Mouse (Mus musculus) heart, adult 18-20 months (tissue): ENCODE data around the gene Prdx2. TPM values are rescaled to one million over a fixed set of nuclear protein-coding genes. Genes with fewer than 3 reads are reported as not detected.

Source experiments
- DNase-seq, 2 experiments: peaks; one replicate each; pipeline ENCODE4 v3.0.0; 2021 to 2022; ENCODE audit warnings: mixed read lengths in 1 of 2
- total RNA-seq, 2 experiments: library from RNA; stranded (reverse); gene quantifications; 2 replicates each; pipeline ENCODE4 v1.2.3; 2021

The Prdx2 gene
- total RNA-seq, 2 experiments from 2014 or later: 648 to 740 TPM

DNA sequence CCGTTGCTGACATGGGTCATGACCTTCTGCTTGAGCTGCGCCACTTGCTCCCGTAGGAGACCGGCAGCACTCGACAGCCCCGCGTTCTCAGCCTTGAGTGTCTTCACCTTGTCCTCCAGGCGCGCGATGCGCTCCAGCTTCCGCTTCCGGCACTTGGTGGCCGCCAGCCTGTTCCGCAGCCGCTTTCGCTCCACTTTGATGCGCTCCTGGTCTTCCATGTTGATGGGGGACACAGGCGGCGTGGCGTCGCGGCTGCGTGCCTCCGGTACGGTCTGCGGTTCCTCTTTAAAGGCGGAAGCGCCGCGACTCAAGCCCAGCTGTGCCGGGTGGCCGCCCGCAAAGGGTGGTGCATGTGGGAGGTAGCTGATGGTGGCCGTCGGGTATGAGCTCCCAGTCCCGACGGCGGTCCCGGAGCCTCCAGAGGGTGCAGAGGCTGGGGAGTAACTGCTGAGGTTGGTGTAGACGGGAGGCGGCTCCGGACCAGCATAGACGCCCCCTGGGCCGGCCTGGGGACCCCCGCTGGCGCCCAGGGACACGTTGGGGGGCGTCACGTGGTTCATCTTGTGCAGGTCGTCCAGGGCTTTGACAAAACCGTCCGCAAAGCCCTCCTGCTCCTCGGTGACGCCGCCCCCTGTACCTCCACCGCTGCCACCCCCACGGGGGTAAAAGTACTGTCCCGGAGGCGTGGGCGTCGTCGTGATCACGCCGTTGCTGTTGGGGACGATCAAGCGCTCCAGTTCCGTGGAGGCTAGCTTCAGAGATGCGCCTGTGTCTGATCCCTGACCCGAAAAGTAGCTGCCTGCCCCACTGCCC lies 8.3 kb downstream of the Prdx2 start:
- peak; percentile 83 to 86 for DNase-seq

DNA sequence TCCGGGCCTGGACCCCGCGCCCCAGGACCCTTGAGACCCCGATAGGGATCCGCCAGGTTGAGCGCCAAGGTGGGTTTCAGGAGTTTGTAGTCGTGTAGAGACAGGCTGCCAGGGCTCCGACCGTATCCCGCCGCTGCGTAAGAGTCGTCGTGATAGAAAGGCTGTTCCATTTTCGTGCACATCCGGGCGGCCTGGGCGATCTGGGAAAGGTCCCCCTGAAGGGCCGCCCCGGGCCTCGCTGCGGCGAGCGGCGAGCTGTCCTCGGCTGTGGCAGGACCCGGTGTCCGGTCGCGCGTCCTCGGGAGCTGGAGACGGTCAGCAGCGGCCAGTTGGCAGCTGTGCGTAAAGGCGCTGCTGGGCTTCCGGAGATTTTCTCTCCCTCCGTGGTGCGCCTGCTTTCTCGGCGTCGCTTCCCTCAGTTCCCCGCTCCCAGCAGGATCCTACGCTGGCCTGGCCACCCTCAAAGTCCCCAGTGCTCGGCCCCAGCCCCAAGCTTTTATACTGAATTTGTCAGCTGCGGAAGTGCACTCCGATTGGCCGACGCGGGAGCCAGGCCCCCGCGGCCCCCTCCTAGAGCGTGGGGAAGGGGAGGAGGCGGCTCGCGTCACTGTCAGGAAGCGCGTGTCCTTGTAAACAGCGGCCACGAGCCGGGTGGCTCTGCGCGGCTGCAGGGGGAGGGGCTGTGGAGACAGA lies 9.0 kb downstream of the Prdx2 start, which contains the start of gene Junb:
Gene Junb, minus strand, starts transcription at position 471 of the 693 bp plus-strand sequence.
- peak; percentile 98 to 99 for DNase-seq

DNA sequence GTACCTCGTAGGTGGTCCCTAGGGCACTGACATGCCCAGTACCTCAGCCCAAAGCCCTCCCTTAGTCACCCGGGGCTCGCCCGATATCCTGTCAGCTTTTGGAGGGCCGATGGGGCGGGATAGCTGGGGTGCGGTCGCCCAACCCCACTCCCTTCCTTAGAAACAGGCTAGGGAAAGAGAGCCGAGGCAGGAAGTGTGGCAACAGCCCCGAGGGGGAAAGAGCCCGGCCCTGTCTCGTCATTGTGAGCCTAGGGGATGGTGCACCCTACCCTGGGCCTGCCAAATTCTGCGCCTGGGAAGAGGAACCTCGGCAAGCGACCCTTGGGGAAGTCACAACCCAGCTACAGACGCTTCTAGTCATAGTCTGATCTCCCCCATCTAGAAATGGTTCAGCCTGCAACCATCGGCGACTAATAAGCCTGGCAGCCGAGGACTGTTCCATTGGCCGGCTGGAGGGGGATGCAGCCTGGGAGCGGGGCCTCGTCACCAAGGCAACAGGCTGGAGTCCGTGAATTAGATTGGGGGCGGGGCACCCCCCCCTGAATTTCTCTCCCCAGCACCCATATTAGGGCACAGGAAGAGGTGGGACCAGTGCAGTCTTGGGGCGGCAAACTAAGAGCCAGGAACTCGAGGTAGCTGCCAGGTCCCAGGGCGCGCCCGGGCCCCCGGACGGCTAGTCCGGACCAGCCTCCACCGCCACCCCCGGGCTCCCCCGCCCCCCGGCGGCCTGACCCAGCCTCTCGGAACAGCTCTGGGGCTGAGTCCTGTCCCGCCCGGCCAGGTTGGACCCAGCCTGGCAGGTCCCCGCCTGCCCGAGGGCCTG lies 10.4 kb downstream of the Prdx2 start:
- peak; percentile 95 to 97 for DNase-seq

DNA sequence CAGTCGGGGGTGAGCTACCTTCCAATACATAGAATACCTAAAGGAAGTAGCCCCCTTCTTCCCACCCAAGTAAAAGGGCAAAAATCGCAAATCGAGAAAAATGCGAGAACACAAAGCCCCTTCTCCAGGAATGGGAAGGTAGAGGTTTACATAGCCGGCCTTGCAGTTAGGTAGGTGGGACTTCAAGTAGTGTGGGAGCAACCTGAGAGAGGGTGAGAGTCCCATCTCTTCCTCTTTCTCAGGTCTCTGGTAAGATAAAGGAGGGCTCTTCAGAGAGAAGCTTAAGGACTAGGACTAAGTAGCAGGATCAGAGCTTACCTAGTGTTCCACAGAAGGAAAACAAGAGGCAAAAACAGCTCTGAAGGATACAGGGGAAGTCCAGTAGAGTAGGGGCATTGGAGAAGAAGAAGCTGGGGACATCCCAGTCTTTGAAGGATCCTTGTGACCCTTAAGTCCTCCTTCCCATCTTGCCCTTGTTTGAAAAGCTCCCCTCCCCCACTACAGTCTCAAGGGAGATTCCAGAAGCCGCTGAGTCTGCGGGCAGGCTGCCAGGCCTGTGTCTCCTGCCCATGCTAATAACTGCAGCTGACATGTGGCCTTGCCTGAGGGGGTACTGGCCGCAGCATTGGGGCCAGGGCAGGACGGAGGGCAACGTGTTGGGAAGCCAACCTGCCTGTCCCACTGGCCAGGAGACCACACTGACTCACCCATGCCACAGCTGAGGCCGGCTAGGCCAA lies 11.4 kb downstream of the Prdx2 start:
- DNase-seq: peak; percentile 87 to 89

DNA sequence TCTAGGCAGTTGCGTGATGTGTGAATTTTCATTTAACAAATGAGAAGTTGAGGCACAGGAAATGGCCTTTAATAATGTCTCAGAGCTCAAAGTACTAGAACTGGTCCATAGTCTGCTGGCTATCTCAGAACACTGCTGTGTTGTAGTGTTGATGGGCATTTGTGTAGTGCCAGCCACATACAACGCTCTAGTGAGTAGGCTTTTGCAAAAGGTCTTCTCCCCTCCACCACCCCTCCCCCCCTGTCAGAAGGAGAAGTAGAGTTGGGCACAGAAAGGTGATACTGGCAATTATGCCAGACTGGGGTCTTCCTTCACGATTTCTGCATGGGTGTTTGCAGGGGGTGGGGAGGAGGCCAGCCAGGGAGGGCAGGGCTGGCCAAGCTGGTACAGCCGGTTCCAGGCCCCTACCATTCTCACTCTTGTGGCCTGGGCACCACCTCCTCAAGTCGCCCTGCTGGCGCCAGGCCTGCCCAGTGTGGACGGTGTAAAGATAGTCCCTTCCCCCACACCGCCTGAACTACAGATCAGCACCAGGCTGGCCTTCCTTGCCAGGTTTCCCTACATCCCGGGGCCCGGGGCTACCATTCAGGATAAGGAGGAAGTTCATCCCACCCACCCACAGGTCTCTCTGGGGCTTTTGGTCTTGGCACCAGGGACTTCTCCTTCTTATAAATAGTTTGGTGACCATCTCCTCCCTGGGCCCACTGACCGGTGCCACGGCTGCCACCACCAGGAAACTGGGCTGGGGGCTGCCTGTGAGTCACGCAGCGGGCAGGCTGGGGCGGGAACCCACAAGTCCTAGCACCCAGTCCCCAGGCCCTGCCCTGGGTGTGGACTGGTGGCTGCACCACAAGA lies 12.5 kb downstream of the Prdx2 start:
- DNase-seq: no peak

DNA sequence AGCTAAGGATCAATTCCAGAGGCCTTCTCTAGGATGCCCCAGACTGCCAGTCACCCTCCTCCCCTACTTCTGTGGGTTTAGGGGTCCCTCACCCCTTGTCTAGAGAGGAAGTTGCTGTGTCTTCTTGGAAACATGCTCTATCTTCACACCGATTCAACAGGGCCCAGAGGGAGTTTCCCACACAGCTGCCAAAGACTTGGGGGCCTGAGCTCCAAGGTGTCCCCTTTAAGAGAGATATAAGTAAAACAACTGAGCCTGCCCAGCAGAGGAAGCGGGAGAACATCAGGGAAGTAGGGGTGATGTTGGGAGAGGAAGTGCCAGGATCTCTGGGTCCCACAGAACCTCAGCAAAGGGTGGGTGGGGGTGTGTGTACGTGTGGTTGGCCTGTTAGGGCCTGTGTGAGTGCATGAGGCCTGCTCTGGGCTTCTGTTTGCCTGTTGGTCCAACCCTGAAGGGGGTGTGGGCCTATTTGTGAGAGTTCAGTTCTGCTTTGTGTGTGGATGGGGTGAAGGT lies 13.2 kb downstream of the Prdx2 start:
- DNase-seq: peak in 1 of 2 experiments; percentile 31

DNA sequence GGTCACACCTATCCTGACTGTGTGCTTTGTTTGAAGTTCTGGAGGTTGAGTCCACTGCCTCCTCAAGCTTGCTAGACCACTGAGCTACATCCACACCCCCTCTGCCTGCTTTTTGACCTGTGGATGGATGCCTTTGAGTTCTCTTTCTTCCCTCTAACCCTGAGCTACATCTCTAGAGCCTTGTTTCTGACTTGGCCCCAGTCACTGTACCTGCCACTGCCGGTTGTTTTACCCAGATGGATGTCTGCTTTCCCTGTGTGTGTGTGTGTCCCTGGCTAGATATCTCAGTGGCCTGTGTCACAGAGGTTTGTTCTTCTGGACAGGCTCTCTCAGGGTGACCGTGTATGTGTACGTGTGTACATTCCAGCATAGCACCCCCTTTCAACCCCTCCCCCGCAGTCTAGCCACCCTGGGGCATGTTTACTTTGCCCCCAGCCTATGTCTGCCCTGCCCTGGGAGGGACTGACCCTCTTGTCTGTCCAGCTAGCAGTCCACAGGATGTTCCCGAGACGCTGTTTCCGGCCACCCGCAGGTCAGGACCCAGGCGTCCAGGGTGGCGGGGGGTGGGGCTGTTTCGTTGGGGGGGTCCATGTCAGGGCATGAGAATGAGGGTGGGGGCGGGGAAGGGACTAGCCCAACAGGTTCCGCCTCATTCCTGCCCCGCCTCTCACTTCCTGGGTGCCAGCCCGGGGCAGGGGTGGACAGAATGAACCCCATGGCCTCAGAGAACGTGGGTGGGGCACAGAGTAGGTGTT lies 15.1 kb downstream of the Prdx2 start:
- DNase-seq: peak in 1 of 2 experiments; percentile 68

DNA sequence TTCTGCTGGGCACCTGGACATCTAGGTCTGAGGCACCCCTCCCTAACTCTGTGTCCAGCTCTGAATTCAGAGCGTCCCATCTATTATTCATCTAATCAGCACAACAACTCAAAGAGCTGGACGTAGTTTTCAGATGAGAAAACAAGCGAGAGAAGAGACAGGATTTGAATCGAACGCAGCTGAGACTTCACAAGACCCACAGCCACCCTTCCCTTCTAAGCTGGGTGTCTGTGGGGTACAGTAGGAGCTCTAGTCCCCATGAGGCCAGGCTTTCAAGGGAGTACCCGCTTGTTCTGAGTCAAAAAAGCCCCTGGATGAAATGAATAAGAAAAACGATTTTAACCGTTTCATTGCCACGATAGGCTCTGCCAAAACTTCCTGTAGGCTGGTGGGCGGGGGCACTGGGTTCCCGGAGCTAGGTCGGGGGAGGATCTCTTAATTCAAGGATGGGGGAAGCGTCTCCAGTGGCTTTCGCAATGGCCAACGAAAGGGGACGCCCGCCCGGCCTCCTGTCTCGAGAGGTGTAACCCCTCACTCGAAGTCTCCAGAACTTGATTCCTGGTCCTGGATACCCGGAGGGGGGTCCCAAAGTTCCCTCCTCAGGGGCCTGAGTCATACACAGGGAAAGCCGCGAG lies 15.8 kb downstream of the Prdx2 start:
- DNase-seq: no peak

DNA sequence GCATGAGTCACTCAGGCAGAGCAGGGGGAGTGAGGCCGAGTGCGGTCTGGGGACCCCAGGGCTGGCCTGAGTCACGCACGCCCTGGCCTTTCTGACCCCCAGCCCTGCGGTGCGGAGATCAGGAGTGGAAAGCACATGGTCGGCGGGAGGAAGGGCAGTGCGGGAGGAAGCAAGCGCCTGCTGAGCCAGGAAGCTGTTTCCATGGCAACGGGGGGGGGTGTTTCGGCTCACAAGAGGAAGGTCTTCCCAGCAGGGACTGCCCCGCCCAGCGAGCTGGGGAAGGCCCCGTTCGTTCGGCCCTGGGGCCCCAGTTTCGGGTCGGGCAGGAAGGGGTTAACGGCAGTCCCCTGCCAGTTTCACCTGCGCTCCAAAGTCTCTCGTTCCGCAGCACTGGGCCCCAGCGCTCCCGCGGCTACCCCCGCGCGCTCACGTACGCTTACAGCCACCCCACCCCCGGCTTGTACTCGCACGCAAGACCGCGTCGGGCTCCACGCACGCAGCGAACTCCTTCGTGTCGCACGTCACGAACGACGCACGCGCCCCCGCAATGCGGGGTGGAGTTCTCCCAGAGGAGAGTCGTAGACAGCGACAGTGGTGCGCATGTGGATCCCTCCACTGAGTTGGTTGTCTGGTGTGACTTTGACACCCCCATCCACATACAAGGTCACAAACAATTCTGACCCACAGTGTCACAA lies 16.4 kb downstream of the Prdx2 start:
- DNase-seq: peak; percentile 91 to 95

DNA sequence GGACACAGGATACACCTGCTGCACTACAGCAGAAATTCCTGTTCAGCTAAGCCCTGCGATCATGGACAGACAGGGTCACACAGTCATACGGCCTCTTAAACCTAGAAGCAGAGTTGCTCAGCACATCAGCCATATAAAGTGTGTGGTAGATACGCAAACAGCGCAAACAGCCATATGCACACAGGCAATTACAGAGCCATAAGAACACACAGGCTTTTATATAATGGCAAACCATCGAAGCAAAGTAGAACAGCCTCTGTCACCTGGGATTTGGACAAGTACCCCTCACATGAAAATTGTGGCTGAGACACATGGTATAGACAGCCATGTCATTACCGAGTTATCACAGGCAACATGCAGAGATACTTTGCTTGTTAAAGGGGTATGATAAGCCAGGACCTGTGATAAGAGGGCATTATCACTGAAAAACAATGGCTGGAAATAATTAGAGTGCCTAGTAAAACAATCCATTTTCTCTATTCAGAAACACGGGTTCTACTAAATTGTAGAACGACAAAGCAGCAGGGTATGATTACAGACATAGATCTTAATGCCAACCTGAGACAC lies 17.1 kb downstream of the Prdx2 start:
- DNase-seq: no peak

DNA sequence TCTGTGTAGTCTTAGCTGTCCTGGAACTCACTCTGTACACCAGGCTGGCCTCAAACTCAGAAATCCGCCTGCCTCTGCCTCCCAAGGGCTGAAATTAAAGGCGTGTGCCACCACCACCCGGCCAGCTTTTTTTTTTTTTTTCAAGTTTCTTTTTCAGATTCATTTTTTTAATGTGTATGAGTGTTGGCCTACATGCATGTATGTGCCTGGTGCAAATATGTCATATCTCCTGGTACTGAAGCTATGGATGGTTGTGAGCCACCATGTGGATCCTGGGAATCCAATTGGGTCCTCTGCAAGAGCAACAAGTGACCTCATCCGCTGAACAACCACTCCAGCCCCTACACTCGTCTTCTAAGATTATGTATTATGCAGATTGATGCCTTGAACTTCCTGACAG lies 18.0 kb downstream of the Prdx2 start:
- no peak for DNase-seq

DNA sequence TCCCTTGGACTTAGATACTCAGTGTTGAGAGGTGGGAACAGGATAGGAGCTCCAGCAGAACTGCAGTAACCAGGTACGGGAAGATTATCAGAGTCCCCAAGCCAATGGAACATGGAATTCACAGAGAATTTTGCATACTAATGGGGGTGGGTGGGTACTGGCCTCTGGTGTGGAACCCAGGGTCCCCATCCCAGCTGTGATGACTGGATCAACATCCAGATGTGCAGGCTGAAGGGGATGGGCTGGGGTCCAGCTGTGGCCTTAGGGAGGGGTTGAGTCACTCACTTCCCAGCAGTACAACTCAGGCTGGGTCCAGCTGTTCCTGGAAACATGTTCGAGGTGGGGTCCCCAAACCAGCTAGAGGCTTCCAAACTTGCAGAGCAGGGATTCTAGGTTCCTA lies 18.5 kb downstream of the Prdx2 start:
- peak; percentile 57 to 71 for DNase-seq

DNA sequence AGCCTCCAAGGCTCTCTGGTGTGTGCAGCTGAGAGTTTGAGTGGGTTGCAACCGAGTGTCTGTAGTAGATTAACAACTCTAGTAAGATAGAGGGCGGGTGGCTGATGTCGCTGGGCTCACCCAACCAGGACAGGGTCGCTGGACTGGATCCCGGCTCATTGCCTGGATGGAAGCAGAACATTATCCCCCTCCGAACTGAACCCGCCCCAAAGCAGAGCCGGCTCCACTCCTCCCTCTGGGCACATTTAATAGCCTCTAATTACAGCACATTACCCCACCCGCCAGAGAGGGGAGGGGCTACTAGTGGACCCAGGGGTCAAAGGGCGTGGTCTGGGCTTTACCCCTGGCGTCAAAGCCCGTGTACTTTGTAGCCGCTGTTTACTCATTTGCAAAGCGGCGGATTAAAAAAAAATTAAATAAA lies 19.9 kb downstream of the Prdx2 start:
- DNase-seq: peak; percentile 79 to 80

DNA sequence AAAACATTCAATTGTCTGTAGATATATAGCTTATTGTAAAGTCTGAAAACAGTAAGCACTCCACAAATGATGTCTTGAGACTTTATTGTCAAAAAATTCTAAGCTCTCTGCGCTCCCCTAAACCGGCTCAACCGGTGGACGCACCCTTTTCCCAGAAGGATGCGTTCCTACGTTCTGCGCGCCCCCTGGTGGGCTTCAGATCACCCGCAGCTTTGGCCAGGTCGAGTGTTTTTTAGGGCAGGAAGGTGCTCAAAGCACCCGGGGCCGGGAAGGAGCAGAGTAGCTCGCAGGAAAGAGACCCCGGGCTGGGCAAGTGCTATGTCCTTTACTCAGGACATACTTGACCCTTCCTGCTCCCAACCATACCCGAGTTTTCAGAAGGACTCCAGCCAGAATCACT lies 20.4 kb downstream of the Prdx2 start:
- DNase-seq: peak; percentile 95 to 99

DNA sequence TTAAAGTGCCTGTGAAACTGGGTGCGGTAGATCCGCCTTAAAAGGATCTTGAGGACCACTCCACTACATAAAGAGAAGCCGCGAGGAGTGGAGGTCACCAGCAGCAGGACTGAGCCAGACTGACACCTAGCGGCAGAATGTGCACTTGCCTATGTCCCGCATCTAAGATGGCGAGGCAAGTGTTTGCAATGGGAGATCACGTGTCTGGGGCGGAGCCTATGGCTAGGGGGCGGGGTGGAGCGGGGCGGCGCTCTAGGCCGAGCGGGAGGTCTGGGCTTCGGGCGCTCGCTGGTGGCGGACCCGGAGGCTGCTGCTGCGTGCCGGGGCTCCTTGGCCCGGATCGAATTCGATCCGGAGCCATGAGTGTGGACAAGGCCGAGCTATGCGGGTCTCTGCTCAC lies 21.0 kb downstream of the Prdx2 start, which contains the start of gene Hook2:
Gene Hook2, plus strand, starts transcription at position 255 of the 400 bp plus-strand sequence.
- DNase-seq: peak; percentile 98 to 99

DNA sequence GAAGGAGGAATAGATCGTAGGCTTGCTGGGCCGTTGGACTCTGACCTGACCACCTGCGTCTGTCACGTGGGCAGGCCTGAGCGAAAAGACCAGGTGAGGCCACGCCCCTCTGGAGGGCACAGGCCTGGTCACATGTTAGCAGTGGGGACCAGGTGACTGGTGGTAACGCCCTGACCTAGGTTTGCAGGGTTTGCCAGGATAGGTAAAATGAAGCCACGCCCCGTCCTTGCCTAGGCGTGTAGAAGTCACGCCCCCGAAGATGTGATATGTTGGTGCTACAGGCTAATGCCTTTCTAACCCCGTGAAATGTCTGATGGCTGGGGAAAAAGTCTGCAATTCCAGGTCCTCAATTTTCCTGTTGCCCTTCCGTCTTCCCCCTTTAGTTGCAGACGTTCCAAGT lies 21.4 kb downstream of the Prdx2 start:
- no peak for DNase-seq

DNA sequence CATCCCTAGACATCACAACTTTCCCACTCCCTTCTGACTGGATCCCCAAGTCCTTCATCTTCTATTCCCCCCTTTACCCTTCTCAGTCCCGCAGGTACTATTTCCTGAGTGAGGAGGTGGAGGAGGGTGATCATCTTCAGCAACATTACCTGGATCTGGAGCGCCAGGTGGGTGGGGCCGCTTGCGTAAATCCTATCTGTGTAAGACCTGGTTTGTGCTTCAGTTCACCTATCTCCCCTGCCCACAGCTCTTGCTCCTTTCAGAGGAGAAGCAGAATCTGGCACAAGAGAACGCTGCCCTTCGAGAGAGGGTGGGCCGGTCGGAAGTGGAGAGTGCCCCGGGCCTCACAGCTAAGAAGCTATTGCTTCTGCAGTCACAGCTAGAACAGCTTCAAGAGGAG lies 25.0 kb downstream of the Prdx2 start:
- DNase-seq: no peak

DNA sequence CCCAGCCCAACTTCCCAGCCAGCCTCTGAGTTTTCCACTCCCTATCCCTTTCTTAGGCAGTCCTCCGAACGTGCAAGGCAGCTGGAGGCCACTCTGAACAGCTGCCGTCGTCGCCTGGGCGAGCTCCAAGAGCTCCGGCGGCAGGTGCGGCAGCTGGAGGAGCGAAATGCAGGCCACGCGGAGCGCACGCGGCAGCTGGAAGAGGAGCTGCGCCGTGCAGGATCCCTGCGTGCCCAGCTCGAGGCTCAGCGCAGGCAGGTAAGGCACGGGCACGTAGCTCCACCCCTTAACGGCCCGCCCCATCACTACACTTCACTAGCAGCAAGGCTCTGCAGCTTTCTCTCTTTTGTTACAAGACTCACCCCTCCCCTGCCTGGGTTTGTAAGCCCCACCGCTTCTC lies 26.3 kb downstream of the Prdx2 start:
- no peak for DNase-seq
